Mouse (Mus musculus) B cell, adult (primary cell): Measurements from ENCODE around the gene Gzmn. TPM values are rescaled to one million over a fixed set of nuclear protein-coding genes. Genes with fewer than 3 reads are reported as not detected.

ENCODE experiments used
- total RNA-seq: library from RNA; stranded (reverse); gene quantifications from 4 replicates; pipeline ENCODE4 v1.2.4, GENCODE M21; 2023; ENCODE audit not compliant: inconsistent age

The Gzmn gene
- total RNA-seq: not detected in 4 replicates

DNA sequence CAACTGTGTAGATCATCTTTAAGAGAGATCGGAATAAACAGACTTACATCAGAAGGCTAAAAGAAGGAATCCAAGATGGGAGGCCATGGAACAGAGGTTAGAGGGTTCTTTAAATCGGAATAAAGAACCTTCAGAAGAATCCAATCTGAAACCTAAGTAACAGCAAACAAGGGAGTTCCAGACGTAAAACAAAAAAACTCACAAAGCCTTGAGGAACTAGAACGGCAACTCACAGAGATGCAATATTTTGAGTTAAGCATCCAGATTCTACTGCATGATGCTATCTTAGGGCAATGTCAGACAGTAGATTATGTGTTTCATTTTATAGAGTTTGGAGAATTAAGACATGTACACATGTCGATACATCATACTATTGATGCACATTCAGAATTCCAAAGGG is at the start of gene Gzmn:
Gzmn (minus strand) TSS at position 101 of the 400 bp plus-strand sequence.

DNA sequence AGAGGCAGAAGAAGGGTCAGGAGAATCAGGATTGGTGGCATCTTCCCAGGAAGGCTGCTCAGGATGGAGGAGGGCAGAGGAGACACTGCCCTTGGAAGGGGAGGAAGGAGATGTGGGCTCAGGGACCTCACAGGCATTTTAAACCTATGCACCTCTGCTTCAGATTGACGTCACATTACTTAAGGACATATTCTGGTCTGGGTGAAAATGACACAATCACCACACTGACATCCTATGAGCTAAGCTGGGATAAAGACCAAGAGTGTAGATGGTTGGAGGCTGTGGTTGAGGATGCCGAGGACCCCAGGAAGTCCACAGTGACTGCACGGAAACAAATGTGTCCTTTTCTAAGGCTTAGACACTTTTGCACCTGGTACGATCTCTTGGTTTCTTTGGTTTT is 36.9 kb upstream of the Gzmn start, which contains the start of gene Gzmf:
Gzmf (minus strand) TSS at position 101 of the 400 bp plus-strand sequence.

DNA sequence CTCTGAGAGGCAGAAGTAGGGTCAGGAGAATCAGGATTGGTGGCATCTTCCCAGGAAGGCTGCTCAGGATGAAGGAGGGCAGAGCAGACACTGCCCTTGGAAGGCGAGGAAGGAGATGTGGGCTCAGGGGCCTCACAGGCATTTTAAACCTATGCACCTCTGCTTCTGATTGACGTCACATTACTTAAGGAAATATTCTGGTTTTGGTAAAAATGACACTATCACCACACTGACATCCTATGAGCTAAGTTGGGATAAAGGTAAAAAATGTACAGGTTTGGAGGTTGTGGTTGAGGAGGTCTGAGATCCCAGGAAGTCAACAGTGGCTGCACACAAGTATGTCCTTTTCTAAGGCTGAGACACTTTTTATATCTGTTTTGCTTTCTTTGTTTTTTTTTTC is 14.9 kb downstream of the Gzmn start, which contains the start of gene Gzmg:
Gzmg (minus strand) TSS at position 101 of the 400 bp plus-strand sequence.

DNA sequence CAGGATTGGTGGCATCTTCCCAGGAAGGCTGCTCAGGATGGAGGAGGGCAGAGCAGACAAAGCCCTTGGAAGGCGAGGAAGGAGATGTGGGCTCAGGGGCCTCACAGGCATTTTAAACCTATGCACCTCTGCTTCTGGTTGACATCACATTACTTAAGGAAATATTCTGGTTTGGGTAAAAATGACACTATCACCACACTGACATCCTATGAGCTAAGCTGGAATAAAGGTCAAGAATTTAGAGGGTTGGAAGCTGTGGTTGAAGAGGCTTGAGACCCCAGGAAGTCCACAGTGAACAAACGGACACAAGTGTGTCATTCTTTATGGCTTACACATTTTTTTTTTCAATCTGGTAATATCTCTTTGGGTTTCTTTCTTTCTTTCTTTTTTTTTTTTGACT is 41.9 kb downstream of the Gzmn start, which contains the start of gene Gzmd:
Gzmd (minus strand) TSS at position 101 of the 400 bp plus-strand sequence.

DNA sequence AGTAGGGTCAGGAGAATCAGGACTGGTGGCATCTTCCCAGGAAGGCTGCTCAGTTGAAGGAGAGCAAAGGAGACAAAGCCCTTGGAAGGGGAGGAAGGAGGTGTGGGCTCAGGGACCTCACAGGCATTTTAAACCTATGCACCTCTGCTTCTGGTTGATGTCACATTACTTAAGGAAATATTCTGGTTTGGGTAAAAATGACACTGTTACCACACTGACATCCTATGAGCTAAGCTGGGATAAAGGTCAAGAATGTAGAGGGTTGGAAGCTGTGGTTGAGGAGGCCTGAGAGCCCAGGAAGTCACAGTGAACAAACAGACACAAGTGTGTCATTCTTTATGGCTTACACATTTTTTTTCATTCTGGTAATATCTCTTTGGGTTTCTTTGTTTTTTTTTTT is 53.9 kb downstream of the Gzmn start, which contains the start of gene Gzme:
Gzme (minus strand) TSS at position 101 of the 400 bp plus-strand sequence.

Other genes starting within 250 kb of the Gzmn start
- 0.66 TPM in 1 of 4 replicates, not detected in the others for gene Cma1, start 229.9 kb downstream of the Gzmn start, total RNA-seq
- gene Cma2, start 223.6 kb downstream of the Gzmn start, total RNA-seq: not detected in 4 replicates
- gene Mcpt1, start 156.6 kb downstream of the Gzmn start, total RNA-seq: not detected in 4 replicates
- gene Mcpt9, start 144.1 kb downstream of the Gzmn start, total RNA-seq: not detected in 4 replicates
- 0.51 TPM in 2 of 4 replicates, not detected in the others for gene Mcpt2, start 132.6 kb downstream of the Gzmn start, total RNA-seq
- gene Mcpt4, start 112.3 kb downstream of the Gzmn start, total RNA-seq: 0.61 TPM in 1 of 4 replicates, not detected in the others
- not detected in 4 replicates for gene Mcpt8, start 89.3 kb downstream of the Gzmn start, total RNA-seq
- gene Ctsg, start 72.0 kb downstream of the Gzmn start, total RNA-seq: not detected in 4 replicates
- not detected in 4 replicates for gene Gzme, start 54.0 kb downstream of the Gzmn start, total RNA-seq
- gene Gzmd, start 42.0 kb downstream of the Gzmn start, total RNA-seq: not detected in 4 replicates
- gene Gzmg, start 15.0 kb downstream of the Gzmn start, total RNA-seq: not detected in 4 replicates
- not detected in 4 replicates for gene Gzmf, start 36.8 kb upstream of the Gzmn start, total RNA-seq
- gene Gzmc, start 60.1 kb upstream of the Gzmn start, total RNA-seq: not detected in 4 replicates
- 0.83 to 0.96 TPM (median 0.84 TPM) in 3 of 4 replicates, not detected in the other for gene Gzmb, start 87.7 kb upstream of the Gzmn start, total RNA-seq
- not detected in 4 replicates for gene Atp12a, start 190.5 kb upstream of the Gzmn start, total RNA-seq
- gene Rnf17, start 228.0 kb upstream of the Gzmn start, total RNA-seq: 0.54 to 1.1 TPM (median 0.96 TPM) in 4 replicates